Mouse (Mus musculus): ENCODE results near the gene Myo6. TPM values are rescaled to one million over a fixed set of nuclear protein-coding genes. Genes with fewer than 3 reads are reported as not detected.
A peak's percentile ranks its signal among the peaks of the same experiment; 100 is the strongest.

The Myo6 gene
- total RNA-seq, 2 experiments from 2014 or later: 9.0 to 10.3 TPM

- intact Hi-C loops (cut with DNase I; ENCODE audit: low total_unique reads): no loop called here
- peak; percentile 10 for DNase-seq
These were observed 176.1 kb downstream of the Myo6 start for GRCm38 (mm10) chr9:80340927-80341326.

- intact Hi-C loops (cut with DNase I; ENCODE audit: low total_unique reads): no loop called here
- no peak for DNase-seq
These were observed 176.9 kb downstream of the Myo6 start for GRCm38 (mm10) chr9:80341756-80342155.

GRCm38 (mm10) chr9:80342520-80342919 is 177.7 kb downstream of the Myo6 start:
- intact Hi-C loops (cut with DNase I; ENCODE audit: low total_unique reads): no loop called here
- DNase-seq: no peak

- DNase-seq: no peak
- intact Hi-C loops (cut with DNase I; ENCODE audit: low total_unique reads): no loop called here
These were observed 179.7 kb downstream of the Myo6 start for GRCm38 (mm10) chr9:80344451-80345000.

GRCm38 (mm10) chr9:80351295-80351677 is 186.5 kb downstream of the Myo6 start:
- intact Hi-C loops (cut with DNase I; ENCODE audit: low total_unique reads): no loop called here
- DNase-seq: no peak

- intact Hi-C loops (cut with DNase I; ENCODE audit: low total_unique reads): no loop called here
- no peak for DNase-seq
These were observed 187.0 kb downstream of the Myo6 start for GRCm38 (mm10) chr9:80351678-80352331.

- no peak for DNase-seq
These were observed 195.2 kb downstream of the Myo6 start for GRCm38 (mm10) chr9:80360063-80360462.

More at GRCm38 (mm10) chr9:80360063-80360462, 195.2 kb downstream of the Myo6 start:
- intact Hi-C loops (cut with DNase I; ENCODE audit: low total_unique reads): no loop called here

Other genes with a start within 250 kb of the Myo6 start
- gene Filip1, start 152.2 kb upstream of the Myo6 start, total RNA-seq (2021): 10 to 100 TPM; 73.8 to 75.7 TPM
- gene Senp6, start 98.1 kb upstream of the Myo6 start, total RNA-seq (2021): 10 to 100 TPM; 48.5 to 53.1 TPM

All from gastrocnemius, postnatal 14 days (tissue).